9 mouse cellular contexts compared by ENCODE assay signal in the genomic region with DNA sequence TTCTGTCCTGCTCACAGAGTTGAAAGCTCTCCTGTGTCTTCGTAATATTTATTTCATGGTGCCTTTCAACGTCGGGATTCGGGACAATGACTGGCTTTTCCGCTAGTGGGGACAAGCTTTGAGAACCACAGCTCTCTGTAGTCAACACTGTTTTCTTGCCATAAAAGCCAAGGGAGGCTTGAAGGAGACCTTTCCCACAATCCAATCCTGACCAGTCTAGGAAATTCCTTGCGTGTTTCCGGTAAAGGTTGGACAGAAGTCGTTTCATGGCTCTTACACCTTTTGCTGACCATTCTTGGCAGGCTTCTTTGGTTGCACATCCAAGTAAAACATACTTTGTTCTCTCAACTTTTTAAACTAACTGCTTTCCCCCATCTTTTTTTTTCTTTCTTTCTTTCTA.
A peak's percentile ranks its signal among the peaks of the same experiment; 100 is the strongest.
DNase-seq lines count a peak whose midpoint lies in the region; ATAC-seq lines count a peak whose summit lies in the region.
"Had no signal": no experiment of that assay in that cellular context is flagged by ENCODE, and none has a peak within 500 bp of the region (broad histone marks: within the 10 kb centered on the region; RNA-seq: fewer than 3 reads in every experiment).

No protein-coding gene starts in this region.

- H3K36me3 ChIP-seq in heart, embryonic 10.5 days, result no peaks in the 10 kb centered on the region
- H3K36me3 ChIP-seq in embryonic facial prominence, embryonic 14.5 days (ENCODE audit: control insufficient read depth, insufficient read depth, low read length), result no peaks in the 10 kb centered on the region
- no peaks in the 10 kb centered on the region for H3K36me3 ChIP-seq in intestine, embryonic 15.5 days
- H3K36me3 ChIP-seq in midbrain, embryonic 14.5 days (ENCODE audit: control insufficient read depth, insufficient read depth, low read length), result no peaks in the 10 kb centered on the region
- H3K36me3 ChIP-seq: G1E had no signal

- H3K4me3 ChIP-seq in heart, embryonic 10.5 days, result no peak overlapping the region
- H3K4me3 ChIP-seq in embryonic facial prominence, embryonic 14.5 days (ENCODE audit: low read depth, low read length), result 0 out of 2 replicates have a peak overlapping the region, but pooled peaks have one; percentile 84
- peak overlapping the region; percentile 83; the same call in 1 of the 2 replicates for H3K4me3 ChIP-seq in intestine, embryonic 15.5 days (replicated peaks)
- H3K4me3 ChIP-seq in midbrain, embryonic 14.5 days (replicated peaks; ENCODE audit: low read depth, low read length), result peak overlapping the region; percentile 89; the same call in 1 of the 2 replicates

- DNase-seq in heart, adult 8-10 months (ENCODE audit: low spot score), result peak; percentile 47
- DNase-seq in heart, embryonic 10.5 days (ENCODE audit: low spot score), result no peak
- peak; percentile 55 for DNase-seq in embryonic facial prominence, embryonic 14.5 days (ENCODE audit: low spot score)
- no peak for DNase-seq in midbrain, embryonic 14.5 days
- no peak for DNase-seq in spleen, postnatal 36 days (ENCODE audit: low spot score in 2 of 2)
- DNase-seq in frontal cortex, adult 2 months (ENCODE audit: extremely low spot score in 1 of 2, low spot score in 1 of 2), result no peak
- no peak for DNase-seq in thymus, postnatal 25 days

- H3K9ac ChIP-seq in embryonic facial prominence, embryonic 14.5 days (ENCODE audit: low read depth, low read length), result 0 out of 2 replicates have a peak overlapping the region, but pooled peaks have one; percentile 91
- no peak overlapping the region for H3K9ac ChIP-seq in intestine, embryonic 15.5 days
- H3K9ac ChIP-seq in midbrain, embryonic 14.5 days (replicated peaks; ENCODE audit: low read length), result peak overlapping the region; percentile 98; the same call in 1 of the 2 replicates

- H3K4me2 ChIP-seq in embryonic facial prominence, embryonic 14.5 days (ENCODE audit: low read depth, low read length), result peak overlapping the region; percentile 70
- peak overlapping the region; percentile 81 for H3K4me2 ChIP-seq in intestine, embryonic 15.5 days (replicated peaks)
- peak overlapping the region; percentile 72 for H3K4me2 ChIP-seq in midbrain, embryonic 14.5 days (ENCODE audit: low read length)

- no peak for ATAC-seq in embryonic facial prominence, embryonic 14.5 days (ENCODE audit: low read depth)
- no peak for ATAC-seq in intestine, embryonic 15.5 days
- ATAC-seq in midbrain, embryonic 14.5 days (ENCODE audit: low FRiP score, low TSS enrichment), result no peak

- peaks cover 24% of the 10 kb centered on the region for H3K4me1 ChIP-seq in heart, embryonic 10.5 days
- peaks cover 14% of the 10 kb centered on the region for H3K4me1 ChIP-seq in embryonic facial prominence, embryonic 14.5 days (ENCODE audit: control insufficient read depth, insufficient read depth, low read length)
- H3K4me1 ChIP-seq in intestine, embryonic 15.5 days (replicated peaks), result peaks cover 4% of the 10 kb centered on the region
- H3K4me1 ChIP-seq in midbrain, embryonic 14.5 days (ENCODE audit: control insufficient read depth, insufficient read depth, low read length), result peaks cover 23% of the 10 kb centered on the region

- H3K27ac ChIP-seq in heart, embryonic 10.5 days, result no peak overlapping the region
- peak overlapping the region; percentile 88; the same call in 1 of the 2 replicates for H3K27ac ChIP-seq in embryonic facial prominence, embryonic 14.5 days (replicated peaks; ENCODE audit: low read depth, low read length)
- H3K27ac ChIP-seq in intestine, embryonic 15.5 days, result no peak overlapping the region
- 0 out of 2 replicates have a peak overlapping the region, but pooled peaks have one; percentile 98 for H3K27ac ChIP-seq in midbrain, embryonic 14.5 days (replicated peaks; ENCODE audit: low read depth, low read length)

- WGBS in heart, embryonic 10.5 days, result 89% methylated on average over 8 of the region's 8 CpGs
- WGBS in embryonic facial prominence, embryonic 14.5 days, result 75% methylated on average over 8 of the region's 8 CpGs
- WGBS in intestine, embryonic 15.5 days, result 73% methylated on average over 8 of the region's 8 CpGs
- 79% methylated on average over 8 of the region's 8 CpGs for WGBS in midbrain, embryonic 14.5 days

- H3K9me3 ChIP-seq in heart, embryonic 10.5 days, result no peaks in the 10 kb centered on the region
- no peaks in the 10 kb centered on the region for H3K9me3 ChIP-seq in embryonic facial prominence, embryonic 14.5 days (ENCODE audit: control insufficient read depth, low read length)
- H3K9me3 ChIP-seq in intestine, embryonic 15.5 days, result no peaks in the 10 kb centered on the region
- H3K9me3 ChIP-seq in midbrain, embryonic 14.5 days (ENCODE audit: control insufficient read depth, low read length), result no peaks in the 10 kb centered on the region
- H3K9me3 ChIP-seq: G1E had no signal

- H3K27me3 ChIP-seq in heart, embryonic 10.5 days (ENCODE audit: insufficient read depth, poor library complexity, severe bottlenecking), result no peaks in the 10 kb centered on the region
- H3K27me3 ChIP-seq in embryonic facial prominence, embryonic 14.5 days (replicated peaks; ENCODE audit: control insufficient read depth, insufficient read depth, low read length), result no peaks in the 10 kb centered on the region
- H3K27me3 ChIP-seq in intestine, embryonic 15.5 days (replicated peaks), result no peaks in the 10 kb centered on the region; the same call in 1 of the 2 replicates
- no peaks in the 10 kb centered on the region for H3K27me3 ChIP-seq in midbrain, embryonic 14.5 days (ENCODE audit: control insufficient read depth, insufficient read depth, low read length)

Comparison
In these comparisons a context has a peak if more than half of its experiments do, and no peak if none do; other contexts are left out.
1. DNase-seq: peak in heart, adult 8-10 months (single experiment) and embryonic facial prominence, embryonic 14.5 days (single experiment); none in heart, embryonic 10.5 days (single experiment), midbrain, embryonic 14.5 days (single experiment), spleen, postnatal 36 days (0 of 2), frontal cortex, adult 2 months (0 of 2) and thymus, postnatal 25 days (single experiment).
2. H3K27ac ChIP-seq: peak in embryonic facial prominence, embryonic 14.5 days (single experiment) and midbrain, embryonic 14.5 days (single experiment); none in heart, embryonic 10.5 days (single experiment) and intestine, embryonic 15.5 days (single experiment).
3. Peak in every context shown above with its lines, with median percentiles within 50 percentile points of each other: H3K4me2 ChIP-seq.